Mouse (Mus musculus): ENCODE measurements around the gene Dis3l. TPM values are rescaled to one million over a fixed set of nuclear protein-coding genes. Genes with fewer than 3 reads are reported as not detected.
A peak's percentile ranks its signal among the peaks of the same experiment; 100 is the strongest.

Gene Dis3l
- total RNA-seq (2022) = 10 to 100 TPM; 25.1 to 29.9 (median 27.1) TPM

DNA sequence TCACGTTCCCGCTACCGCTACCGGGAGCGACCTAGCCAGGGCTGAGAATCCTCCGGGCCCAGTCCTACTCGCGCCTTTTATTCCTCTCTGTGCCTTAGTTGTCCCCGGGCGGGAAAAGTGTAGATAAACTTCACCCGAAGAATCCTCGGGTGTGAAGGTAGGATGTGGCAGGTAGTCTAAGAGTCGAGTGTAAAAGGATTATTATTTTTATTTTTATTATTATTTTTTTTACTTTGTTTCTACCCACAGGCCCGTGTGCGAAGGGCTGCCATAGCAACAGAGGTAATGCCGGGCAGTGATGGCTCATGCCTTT, at the start of gene Dis3l:
TSS of gene Dis3l (minus strand) at position 35 of the 313 bp plus-strand sequence.
- DNase-seq (ENCODE audit: low spot score) = no peak

DNA sequence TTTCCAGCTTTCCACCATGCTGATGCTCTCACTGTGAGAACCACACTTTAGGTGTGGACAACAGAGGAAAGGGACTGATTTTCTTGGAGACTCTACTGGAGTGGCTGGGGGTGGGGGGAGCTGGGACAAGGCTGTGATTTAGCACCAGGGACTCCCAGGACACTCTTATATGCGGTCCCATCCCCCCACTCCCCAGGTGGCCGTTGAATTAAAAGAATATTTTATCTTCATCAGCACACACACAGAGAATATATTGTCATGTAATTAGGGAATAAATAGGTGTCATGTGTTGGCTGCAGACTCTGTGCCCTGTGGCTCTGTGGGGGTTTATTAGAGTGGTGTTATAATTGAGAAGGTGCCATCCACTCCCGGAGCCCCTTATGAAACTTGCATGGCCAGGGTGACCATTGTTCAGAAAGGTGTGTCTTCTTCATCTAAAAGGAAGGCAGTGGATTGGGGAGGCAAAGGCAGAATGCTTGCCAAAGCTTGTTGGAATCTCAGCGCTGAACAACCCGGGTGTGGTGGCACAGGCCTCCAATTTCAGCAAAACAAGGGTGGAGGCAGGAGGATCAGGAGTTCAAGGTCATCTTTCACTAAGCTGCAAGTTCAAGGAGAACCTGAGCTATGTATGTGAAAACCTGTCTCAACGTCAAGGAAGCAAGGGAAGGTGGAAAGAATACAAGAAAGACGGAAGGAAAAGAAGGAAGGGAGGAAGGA, 48.6 kb upstream of the Dis3l start:
- DNase-seq (ENCODE audit: low spot score) = no peak

DNA sequence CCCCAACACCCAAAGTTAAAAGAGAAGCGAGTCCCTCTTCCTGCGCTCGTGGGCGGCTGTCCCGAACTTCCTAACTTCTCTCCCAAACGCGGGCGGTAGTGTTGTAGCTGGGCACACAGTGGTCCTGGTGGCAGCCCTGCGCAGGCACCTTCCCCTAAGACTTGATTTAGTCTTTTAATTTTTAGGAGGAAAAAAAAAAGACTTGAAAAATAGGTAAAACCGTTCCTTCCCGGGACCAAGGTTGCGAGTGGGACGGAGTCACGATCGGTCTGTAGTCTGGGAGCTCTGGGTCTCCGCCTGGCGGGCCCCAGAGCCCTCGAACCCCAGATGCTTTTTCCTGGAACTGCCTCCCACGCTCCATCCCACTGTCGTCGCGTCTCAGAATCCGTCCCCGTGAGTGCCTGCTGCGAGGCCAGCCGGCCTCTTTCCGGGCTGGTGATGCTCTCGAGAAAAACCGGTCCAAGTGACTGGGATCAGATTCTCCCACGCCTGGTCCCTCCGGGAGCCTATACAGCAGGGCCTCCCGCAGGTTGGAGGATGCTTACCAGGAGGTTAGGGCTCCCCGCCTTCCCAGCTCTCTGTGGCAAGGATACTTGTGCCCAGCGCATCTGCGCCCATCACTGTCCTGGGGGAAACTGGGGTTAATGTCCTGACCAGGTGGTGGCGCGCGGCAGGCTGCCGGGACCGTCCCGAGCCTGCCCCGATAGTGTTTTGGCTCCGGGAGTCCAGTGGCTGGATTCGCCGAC, 45.6 kb upstream of the Dis3l start:
- no peak for DNase-seq (ENCODE audit: low spot score)

DNA sequence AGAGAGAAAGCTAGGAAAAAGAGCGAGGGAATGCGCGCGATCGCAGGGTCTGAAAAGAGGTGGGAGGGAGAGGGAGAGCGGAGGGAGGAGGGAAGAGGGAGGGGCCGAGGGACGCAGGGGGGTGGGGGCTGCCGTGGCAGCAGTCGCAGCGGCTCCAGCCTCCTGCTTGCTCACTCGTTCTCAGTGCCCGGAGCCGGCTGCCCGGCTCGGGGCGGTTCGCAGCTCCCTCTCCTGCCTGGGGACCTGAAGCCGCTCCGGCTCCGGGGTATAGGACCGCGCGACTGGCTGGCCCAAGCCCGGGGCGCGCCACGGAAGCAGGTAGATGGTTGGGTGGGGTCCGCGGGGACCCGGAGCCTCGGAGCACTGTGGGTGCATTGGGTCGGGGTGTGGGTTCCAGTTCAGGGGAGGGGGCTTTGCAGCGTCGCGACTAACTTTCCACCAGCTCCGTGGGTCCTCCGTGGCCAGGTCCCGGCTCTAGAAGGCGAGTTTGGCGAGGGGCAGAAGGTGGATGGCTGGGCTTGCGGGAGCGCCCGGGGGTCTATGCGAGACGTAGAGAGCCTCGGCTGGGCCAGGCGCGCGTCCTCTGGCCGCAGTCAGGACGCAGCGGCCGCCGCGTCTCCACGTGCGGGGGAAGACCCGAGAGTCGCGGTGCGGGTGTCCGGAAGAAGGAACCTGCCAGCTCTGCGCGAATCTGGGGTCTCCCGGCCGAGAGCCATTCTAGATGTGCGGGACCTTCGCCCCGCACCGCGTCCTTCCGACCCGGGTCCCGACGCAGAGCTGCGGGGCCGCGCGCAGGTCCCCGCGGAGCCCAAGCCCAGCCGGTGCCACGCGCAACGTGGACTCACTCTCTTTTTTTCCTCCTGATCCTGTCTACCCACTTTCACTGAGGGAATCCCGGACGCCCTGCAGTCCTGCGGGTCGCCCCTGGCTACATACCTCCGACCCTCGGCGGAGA, 44.7 kb upstream of the Dis3l start, which contains the start of gene Megf11:
TSS of gene Megf11 (plus strand) at position 116 of the 955 bp plus-strand sequence.
- DNase-seq (ENCODE audit: low spot score) = no peak

DNA sequence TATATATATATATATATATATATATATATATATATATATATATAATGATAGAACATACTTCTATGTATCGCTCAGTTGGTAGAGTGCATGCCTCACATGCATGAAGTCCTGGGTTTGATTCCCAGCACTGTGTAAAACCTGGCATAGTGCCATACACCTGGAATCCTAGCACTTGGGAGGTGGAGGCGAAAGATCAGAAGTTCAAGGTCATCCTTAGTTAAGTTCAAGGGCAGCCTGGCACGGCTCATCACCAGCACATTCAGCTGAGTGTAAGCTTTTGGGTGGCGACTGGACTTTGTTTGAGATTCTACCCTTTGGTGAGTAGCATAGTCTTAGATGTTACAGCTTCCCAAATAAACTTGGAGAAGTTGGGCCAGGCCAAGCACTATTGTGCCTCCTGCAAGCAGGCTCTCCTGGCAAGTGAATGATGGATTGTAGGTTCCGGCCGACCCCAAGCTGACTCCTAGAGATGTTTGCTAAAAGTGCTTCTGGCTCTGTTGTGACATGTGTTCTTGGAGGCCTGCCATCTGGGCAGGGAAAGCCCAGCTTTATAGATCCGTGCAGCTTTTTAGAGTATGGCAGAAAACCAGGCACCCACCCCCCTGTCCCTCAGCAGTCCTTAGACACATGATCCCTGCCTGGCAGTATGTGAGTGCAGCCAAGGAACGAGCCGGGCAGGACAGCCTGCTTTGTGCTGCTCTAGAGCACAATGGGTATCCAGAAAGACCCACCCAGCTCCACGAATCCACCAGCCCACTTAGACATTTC, 42.1 kb upstream of the Dis3l start:
- DNase-seq (ENCODE audit: low spot score) = no peak

DNA sequence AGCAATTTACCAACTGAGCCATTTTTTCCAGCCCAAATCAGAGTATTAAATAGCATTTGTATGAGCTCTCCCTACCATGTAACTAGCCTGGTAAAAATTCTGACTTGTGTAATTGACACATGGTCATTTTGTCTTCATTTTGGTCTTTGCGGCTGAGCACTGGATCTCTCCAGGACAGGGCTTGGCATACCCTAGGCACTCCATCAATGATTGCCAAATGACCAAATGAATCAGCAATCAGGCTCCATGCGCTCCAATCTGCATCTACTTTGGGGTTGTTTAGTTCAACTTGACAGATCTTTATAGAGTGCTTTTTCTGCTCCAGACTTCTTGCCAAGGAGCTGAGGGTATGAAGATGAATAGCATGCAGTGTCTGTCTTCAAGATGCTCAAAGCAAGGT, 35.3 kb upstream of the Dis3l start:
- DNase-seq (ENCODE audit: low spot score) = no peak

DNA sequence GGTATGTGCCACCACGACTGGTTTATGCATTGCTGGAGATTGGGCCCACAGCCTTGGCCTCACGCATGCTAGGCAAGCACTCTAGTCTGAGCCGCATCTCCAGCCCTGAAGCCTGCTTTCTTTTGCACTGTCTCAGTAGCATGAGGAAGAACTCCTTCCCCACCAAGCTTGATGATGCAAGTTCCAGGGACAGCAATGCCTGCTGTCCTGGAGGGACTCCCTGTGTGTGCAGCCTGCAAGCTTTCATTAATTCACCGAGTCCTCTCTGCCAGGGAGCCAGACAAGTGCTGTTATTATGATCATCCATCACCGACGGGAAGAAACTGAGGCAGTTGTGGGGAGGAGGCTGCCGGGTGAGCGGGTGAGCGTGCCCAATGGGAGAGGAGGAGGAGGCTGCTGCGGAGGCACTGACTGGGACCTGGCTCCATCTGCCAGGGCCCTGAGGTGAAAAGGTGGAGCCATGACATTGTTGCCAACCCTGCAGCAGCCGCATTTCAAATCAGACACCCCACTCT, 30.3 kb upstream of the Dis3l start:
- DNase-seq (ENCODE audit: low spot score) = no peak

DNA sequence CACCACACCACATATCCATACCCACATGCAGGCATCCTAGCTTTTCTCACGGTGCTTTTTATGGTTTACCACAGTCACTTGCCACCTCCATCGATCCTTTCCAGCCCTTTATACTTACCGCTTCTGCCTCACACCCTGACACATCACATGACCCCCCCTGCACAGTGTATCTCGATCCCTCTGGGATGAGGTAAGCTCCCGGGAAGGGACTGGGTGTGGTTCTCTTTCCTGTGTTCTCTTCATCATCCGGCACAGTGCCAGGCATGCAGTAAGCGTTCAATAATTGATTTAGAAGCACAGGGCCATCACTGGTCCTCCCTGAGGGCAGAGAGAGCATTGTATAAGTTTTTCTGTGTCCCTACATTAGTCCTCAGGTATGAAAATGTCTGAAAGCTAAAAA, 28.8 kb upstream of the Dis3l start:
- DNase-seq (ENCODE audit: low spot score) = no peak

DNA sequence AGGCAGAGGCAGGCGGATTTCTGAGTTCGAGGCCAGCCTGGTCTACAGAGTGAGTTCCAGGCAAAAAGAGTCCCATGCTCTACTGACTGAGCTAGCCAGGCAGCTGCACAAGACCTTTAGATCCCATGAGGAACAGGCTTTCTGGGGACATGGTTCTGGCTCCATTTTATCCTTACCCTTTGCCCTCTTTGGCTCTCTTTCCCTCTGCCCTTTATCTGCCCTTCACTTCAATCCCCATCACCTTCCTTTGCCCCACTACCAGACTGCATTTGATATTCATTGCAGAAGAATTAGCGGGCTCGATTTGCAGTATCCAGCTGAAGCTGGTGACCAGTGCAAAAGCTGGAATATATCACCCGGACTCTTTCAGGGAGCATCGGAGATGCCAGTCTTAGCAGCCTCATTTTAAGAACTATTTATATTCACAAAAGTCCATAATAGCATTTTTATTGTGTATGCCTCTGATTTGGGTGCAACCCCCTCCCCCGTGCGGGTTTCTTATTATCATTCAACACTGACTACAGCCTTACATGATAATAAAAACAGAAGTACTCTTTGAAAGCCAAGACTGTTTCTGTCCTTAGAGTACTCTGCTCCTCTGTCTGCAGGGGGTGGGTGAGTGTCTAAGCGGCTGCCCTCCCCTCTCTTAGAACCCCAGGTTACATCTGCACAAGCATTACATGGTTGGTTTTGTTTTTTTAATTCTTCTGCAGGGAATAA, 20.3 kb upstream of the Dis3l start:
- DNase-seq (ENCODE audit: low spot score) = no peak

DNA sequence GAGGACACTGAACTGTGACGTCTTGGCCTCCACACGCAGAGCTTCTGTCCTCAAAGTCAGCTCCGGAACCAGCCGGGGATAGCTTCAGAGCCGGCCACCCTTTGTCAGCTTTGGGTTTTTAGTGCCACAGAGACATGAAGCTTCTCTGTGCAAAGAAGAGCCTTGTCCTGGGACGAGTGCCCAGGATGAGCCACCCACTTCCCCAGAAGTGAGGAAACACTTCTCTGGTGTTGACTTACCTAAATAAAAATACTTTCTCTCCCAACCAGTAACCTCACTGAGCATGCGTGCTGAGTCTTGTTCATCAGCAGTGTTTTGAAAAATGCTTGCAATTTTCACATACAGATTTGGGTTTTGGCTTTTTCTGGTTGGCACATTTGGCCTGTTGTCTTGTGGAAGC, 14.5 kb upstream of the Dis3l start:
- no peak for DNase-seq (ENCODE audit: low spot score)

DNA sequence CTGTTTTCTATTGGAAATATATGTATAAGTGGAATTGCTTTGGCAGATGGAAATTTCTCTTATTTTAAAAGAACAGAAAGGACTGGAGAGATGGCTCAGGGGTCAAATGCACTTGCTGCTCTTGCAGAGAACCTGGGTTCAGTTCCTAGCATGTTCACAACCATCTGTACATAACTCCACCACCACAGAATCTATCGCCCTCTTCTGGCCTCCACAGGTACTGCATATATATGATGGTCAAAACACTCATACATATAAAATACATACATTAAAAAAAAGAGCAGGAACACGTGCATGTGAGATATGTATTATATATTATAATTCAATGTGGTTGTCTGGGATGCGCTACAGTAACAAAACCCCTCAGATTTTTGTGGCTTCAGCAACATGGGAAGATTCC, 10.1 kb upstream of the Dis3l start:
- no peak for DNase-seq (ENCODE audit: low spot score)

DNA sequence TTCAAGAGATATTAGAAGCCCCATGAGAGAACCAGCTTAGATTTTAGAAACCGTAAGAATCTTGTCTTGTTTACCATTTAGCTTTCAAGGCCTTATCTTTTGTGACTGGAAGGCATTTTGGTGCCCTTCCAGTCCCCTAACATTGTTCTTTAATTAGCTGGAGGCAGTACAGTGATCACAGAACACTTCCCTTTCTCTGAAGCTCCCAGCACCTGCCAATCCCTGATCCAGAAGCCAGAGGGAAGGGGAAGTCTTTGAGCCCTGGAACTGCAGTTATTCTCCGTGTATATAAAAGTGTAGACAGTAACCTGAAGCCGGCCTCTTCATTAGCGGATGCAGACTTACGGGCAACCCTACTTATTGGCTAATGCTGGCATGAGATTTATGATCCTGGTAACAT, 8.4 kb upstream of the Dis3l start:
- DNase-seq (ENCODE audit: low spot score) = no peak

DNA sequence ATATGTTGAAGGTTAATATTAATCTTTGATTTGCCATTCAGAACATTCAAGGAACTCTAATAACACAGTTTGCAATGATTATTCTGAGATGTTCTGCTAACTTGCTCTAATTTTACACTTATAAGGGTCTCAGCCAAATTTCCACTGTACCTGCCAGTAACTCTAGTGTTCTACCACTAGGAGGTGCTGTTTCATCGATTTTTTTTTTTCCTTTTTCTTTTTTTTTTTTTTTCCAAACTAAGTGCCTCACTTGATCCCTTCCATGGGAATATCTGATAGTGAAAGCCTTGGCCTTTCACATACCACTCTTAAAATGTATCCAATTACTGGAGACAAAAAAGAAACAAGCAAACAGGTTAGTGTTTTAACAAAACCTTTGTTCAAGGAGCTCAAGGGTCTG, 6.3 kb upstream of the Dis3l start:
- no peak for DNase-seq (ENCODE audit: low spot score)

DNA sequence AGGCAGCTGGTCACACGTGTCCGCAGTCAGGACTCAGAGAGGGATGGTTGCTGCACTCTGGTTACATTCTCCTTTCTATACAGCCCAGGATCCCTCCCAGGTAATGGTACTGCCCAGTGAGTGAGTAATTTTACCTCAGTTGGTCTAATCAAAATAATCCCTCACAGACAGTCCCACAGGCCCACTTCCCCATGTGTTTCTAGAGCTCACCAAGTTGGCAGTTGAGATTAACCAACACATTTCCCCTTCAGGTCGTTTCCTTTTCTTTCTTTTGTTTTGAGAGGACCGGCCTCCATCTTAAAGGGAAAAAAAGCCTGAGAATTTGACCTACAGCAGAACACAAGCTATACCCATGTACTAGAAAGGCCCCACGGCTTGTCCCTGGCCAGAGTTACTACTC, 4.8 kb upstream of the Dis3l start:
- DNase-seq (ENCODE audit: low spot score) = no peak

DNA sequence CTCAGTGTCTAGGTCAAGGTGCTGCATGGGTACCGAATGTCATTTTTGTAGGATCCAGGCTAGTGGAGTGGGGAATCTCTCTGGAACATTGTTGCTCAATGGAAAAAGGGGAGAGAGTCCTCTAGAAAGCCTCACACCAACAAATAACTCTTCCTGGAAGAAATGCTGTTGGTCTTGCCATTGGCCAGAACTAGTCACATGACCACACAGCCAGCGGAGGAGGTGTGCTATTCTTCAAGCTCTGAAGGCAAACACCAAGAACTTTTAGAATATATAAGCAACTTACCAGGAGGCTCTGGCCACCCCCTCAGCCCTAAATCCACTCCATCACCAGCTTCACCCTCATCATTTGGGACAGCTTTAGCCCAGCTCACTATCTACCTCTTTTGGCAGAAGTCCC, 2.6 kb upstream of the Dis3l start:
- no peak for DNase-seq (ENCODE audit: low spot score)

DNA sequence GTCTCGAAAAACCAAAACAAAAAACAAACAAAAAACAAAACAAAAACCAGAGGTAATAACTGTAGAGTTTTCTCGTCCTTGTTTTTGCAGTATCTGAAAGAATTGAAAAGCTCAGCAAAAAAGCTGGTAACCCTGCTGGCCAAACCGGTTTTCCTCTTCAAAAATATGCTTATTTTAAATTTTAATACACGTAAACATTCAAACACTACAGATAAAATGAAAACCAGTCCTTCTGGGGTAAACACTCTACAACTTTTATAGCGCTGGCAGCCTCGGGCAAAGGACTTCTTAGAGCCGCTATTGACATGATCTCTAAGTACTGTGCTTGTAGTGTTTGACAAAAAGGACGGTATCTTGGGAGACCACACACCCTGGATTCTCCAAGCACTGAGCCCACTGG, 583 bp upstream of the Dis3l start:
- DNase-seq (ENCODE audit: low spot score) = no peak

DNA sequence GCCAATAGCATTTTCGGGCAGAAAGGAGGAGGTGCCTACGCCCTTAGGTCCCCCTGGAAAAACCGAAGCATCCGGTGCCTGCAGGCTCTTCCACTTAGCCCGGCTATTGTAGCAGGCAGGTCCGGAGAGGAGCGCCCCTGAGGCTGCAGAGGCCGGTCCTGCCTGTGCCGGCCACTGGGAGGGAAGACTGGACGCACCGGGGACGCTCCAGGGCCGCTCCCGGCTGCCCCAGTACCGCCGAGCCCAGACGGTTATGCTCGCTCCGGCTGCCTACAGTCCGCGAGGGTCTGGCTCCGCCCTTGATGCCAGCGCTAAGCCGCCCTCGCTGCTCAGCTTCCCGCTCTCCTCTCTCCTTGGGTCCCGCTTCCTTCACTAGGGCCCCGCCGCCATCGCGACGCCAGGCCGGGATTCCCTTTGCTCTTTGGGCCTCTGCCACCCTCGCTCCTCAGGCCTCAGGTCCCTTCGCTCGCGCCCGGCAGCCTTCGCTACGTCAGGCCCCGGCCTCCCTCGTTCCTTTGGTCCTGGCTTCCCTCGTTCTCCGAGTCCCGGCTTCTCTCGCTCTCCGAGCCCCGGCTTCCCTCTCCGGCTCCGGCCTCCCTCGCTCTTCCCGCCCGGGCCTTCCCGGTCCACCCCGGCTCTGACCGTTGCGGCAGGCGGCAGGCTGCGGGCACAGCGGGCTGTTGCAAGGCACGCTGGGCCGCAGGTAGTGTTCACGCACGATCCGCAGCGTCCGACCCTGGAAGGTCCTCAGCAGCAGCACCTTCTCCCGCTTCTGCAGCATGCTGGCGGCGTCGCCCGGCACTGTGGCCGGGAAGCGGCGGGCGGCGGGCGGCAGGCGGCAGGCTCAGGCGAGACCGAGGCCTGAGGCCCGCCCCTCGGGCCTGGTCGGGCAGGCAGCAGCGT, 486 bp downstream of the Dis3l start:
- DNase-seq (ENCODE audit: low spot score) = peak; percentile 65

DNA sequence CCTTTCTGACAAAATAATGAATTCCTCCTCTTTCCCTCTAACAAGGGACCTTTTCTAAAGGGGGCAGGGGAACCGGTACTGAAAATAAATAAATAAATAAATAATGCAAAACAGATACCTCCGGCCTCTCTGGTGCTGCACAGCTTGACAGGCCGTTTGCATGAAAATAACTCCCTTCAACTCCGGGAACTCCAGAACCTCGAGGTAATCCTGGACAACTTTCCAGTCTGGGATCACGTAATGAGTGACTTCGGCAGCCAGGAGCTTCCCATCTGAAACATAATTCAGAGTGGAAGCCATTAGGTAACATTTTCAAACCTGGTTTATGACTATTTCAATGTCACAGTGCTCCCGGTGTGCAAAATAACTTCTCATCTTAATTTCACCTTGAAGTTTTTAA, 1.7 kb downstream of the Dis3l start:
- DNase-seq (ENCODE audit: low spot score) = no peak

DNA sequence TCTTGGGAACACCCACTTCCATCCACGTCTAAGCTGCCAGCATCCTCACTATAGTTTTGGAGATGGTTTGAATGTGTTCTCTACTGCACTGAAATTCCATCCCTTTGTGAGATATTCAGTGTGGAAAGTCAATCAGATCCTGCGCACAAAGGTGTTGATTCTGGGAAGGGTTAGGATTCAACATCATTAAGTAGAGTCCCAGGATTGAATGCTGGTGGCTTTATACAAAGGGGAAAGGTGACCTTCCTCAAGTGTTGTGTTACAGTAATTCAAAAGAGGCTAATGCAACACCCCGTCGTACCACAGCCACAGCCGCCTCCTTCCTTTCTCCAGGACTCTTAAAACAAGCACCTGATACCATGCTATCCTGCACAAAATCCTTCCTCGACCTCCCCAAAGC, 5.3 kb downstream of the Dis3l start:
- DNase-seq (ENCODE audit: low spot score) = no peak

DNA sequence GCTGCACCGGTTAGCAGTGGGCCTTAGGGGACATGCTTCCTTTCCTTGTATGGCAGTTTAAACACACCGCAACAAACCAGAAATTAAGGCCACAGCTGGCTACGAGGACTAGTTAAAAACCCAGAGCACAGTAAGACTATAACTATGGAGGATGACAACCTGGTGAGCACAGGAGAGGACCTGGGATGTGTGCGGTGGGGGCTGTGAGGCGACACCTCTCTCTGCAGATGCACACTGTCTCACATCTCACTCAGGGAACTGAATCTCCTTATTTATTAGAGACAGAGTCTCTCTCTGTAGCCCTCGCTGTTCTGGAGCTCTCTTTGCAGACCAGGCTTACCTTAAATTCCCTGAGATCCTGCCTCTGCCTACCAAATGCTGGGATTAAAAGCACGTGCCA, 17.1 kb downstream of the Dis3l start:
- no peak for DNase-seq (ENCODE audit: low spot score)

Data from heart, adult 8-10 months (tissue).